ENCODE assay signal across 21 mouse cellular contexts in the genomic region with DNA sequence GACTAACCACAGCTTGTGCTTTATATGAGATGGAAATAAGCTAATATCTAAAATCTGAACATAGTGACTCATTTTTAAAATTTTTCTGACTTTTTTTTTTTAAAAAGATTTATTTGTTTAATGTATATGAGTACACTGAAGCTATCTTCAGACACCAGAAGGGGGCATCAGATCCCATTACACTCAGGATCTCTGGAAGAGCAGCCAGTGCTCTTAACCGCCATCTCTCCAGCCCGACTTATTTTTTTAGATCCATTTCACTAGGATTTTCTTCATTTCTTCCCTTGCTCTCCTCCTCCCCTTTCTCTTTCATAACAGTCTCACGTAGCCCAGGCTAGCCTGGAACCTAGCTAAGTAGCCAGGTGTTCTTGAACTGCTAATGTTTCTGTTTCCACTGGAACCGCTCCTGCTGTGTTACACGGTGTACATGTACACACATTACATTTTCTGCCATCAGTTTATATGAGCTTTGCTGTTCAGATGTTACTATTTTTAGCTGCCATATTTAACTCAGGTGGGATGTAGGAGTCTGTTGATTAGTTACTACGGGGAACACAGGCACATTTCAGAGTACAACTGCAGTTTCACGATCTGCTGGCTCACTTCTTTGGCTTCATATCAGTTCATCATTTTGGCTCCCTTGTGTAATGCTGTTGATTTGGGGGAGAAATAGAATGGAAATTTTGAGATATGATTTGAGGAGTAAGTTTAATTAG. TPM values are rescaled to one million over a fixed set of nuclear protein-coding genes. Genes with fewer than 3 reads are reported as not detected.
DNase-seq lines count a peak whose midpoint lies in the region; ATAC-seq lines count a peak whose summit lies in the region.
"Had no signal": no experiment of that assay in that cellular context is flagged by ENCODE, and none has a peak within 500 bp of the region (broad histone marks: within the 10 kb centered on the region; RNA-seq: fewer than 3 reads in every experiment).

No protein-coding gene starts in this region.

- DNase-seq in embryonic facial prominence, embryonic 11.5 days (ENCODE audit: low spot score): peak; percentile 36
- DNase-seq in embryonic facial prominence, embryonic 10.5 days (ENCODE audit: low spot score): no peak
- DNase-seq in hindbrain, embryonic 10.5 days (ENCODE audit: low spot score): no peak
- peak; percentile 70 for DNase-seq in midbrain, embryonic 11.5 days (ENCODE audit: low spot score, missing footprints)
- no peak for DNase-seq in midbrain, embryonic 10.5 days (ENCODE audit: low spot score)
- peak; percentile 37 for DNase-seq in retina, embryonic 14.5 days (ENCODE audit: low spot score)
- DNase-seq: adrenal gland, adult 8-10 months; cerebellum, adult 18-20 months; spleen, adult 18-20 months had no signal

- H3K9ac ChIP-seq in embryonic facial prominence, embryonic 11.5 days (replicated peaks; ENCODE audit: low read length): no peak overlapping the region
- H3K9ac ChIP-seq in hindbrain, embryonic 15.5 days: no peak overlapping the region
- H3K9ac ChIP-seq in midbrain, embryonic 11.5 days (ENCODE audit: low read length): no peak overlapping the region
- H3K9ac ChIP-seq: forebrain, embryonic 13.5 days; limb, embryonic 12.5 days; liver, embryonic 14.5 days had no signal

- H3K4me3 ChIP-seq in embryonic facial prominence, embryonic 11.5 days (ENCODE audit: low read depth, low read length): no peak overlapping the region
- H3K4me3 ChIP-seq in embryonic facial prominence, embryonic 10.5 days: no peak overlapping the region
- H3K4me3 ChIP-seq in hindbrain, embryonic 15.5 days: no peak overlapping the region
- H3K4me3 ChIP-seq in hindbrain, embryonic 10.5 days: no peak overlapping the region
- H3K4me3 ChIP-seq in midbrain, embryonic 11.5 days (ENCODE audit: low read depth, low read length): no peak overlapping the region
- H3K4me3 ChIP-seq in midbrain, embryonic 10.5 days: no peak overlapping the region
- H3K4me3 ChIP-seq: forebrain, embryonic 13.5 days; limb, embryonic 12.5 days had no signal

- H3K4me2 ChIP-seq in embryonic facial prominence, embryonic 11.5 days (ENCODE audit: low read depth, low read length): no peak overlapping the region
- H3K4me2 ChIP-seq in hindbrain, embryonic 15.5 days: no peak overlapping the region
- H3K4me2 ChIP-seq in midbrain, embryonic 11.5 days: no peak overlapping the region
- H3K4me2 ChIP-seq: forebrain, embryonic 13.5 days; limb, embryonic 12.5 days had no signal

- ATAC-seq in embryonic facial prominence, embryonic 11.5 days (replicated peaks; ENCODE audit: insufficient number of reproducible peaks, low FRiP score, low TSS enrichment, low read depth): no peak
- peak; percentile 38; the same call in 1 of the 2 replicates for ATAC-seq in hindbrain, embryonic 15.5 days (ENCODE audit: low FRiP score, low read depth)
- no peak for ATAC-seq in midbrain, embryonic 11.5 days (ENCODE audit: low FRiP score)
- ATAC-seq in granulocyte monocyte progenitor cell, adult 5-6 weeks (replicated peaks; ENCODE audit: poor library complexity, severe bottlenecking): no peak
- ATAC-seq: forebrain, embryonic 13.5 days; inflammation-experienced regulatory T-cells, adult 6 months had no signal

- H3K9me3 ChIP-seq in embryonic facial prominence, embryonic 11.5 days (replicated peaks; ENCODE audit: control insufficient read depth, low read length): no peaks in the 10 kb centered on the region
- H3K9me3 ChIP-seq in embryonic facial prominence, embryonic 10.5 days: no peaks in the 10 kb centered on the region
- no peaks in the 10 kb centered on the region for H3K9me3 ChIP-seq in hindbrain, embryonic 15.5 days
- no peaks in the 10 kb centered on the region for H3K9me3 ChIP-seq in hindbrain, embryonic 10.5 days
- H3K9me3 ChIP-seq in midbrain, embryonic 11.5 days (ENCODE audit: control insufficient read depth, low read length): no peaks in the 10 kb centered on the region
- H3K9me3 ChIP-seq in midbrain, embryonic 10.5 days (replicated peaks): no peaks in the 10 kb centered on the region
- H3K9me3 ChIP-seq: forebrain, embryonic 13.5 days; limb, embryonic 12.5 days had no signal

- no peaks in the 10 kb centered on the region for H3K36me3 ChIP-seq in embryonic facial prominence, embryonic 11.5 days (replicated peaks; ENCODE audit: control insufficient read depth, insufficient read depth, low read depth, low read length)
- H3K36me3 ChIP-seq in embryonic facial prominence, embryonic 10.5 days (replicated peaks): no peaks in the 10 kb centered on the region
- H3K36me3 ChIP-seq in hindbrain, embryonic 15.5 days: no peaks in the 10 kb centered on the region
- no peaks in the 10 kb centered on the region for H3K36me3 ChIP-seq in hindbrain, embryonic 10.5 days
- H3K36me3 ChIP-seq in midbrain, embryonic 11.5 days (ENCODE audit: control insufficient read depth, insufficient read depth, low read length): no peaks in the 10 kb centered on the region
- no peaks in the 10 kb centered on the region for H3K36me3 ChIP-seq in midbrain, embryonic 10.5 days
- H3K36me3 ChIP-seq: limb, embryonic 12.5 days had no signal

- 74% methylated on average over 7 of the region's 7 CpGs for WGBS in embryonic facial prominence, embryonic 11.5 days
- 80% methylated on average over 7 of the region's 7 CpGs for WGBS in embryonic facial prominence, embryonic 10.5 days
- WGBS in hindbrain, embryonic 15.5 days: 70% methylated on average over 7 of the region's 7 CpGs
- 84% methylated on average over 7 of the region's 7 CpGs for WGBS in hindbrain, embryonic 10.5 days
- WGBS in midbrain, embryonic 11.5 days: 80% methylated on average over 7 of the region's 7 CpGs
- 86% methylated on average over 7 of the region's 7 CpGs for WGBS in midbrain, embryonic 10.5 days

- no peaks in the 10 kb centered on the region for H3K4me1 ChIP-seq in embryonic facial prominence, embryonic 11.5 days (ENCODE audit: control insufficient read depth, insufficient read depth, low read length)
- 0 out of 2 replicates have a peak, but pooled peaks cover 5% of the 10 kb centered on the region for H3K4me1 ChIP-seq in embryonic facial prominence, embryonic 10.5 days
- no peaks in the 10 kb centered on the region for H3K4me1 ChIP-seq in hindbrain, embryonic 15.5 days (replicated peaks)
- peaks cover 4% of the 10 kb centered on the region; the same call in 1 of the 2 replicates for H3K4me1 ChIP-seq in hindbrain, embryonic 10.5 days (replicated peaks)
- H3K4me1 ChIP-seq in midbrain, embryonic 11.5 days (ENCODE audit: control insufficient read depth, insufficient read depth, low read length): no peaks in the 10 kb centered on the region
- no peaks in the 10 kb centered on the region for H3K4me1 ChIP-seq in midbrain, embryonic 10.5 days
- H3K4me1 ChIP-seq: forebrain, embryonic 13.5 days had no signal

- H3K27me3 ChIP-seq in embryonic facial prominence, embryonic 11.5 days (ENCODE audit: control insufficient read depth, insufficient read depth, low read length): no peaks in the 10 kb centered on the region
- H3K27me3 ChIP-seq in embryonic facial prominence, embryonic 10.5 days (replicated peaks; ENCODE audit: low read depth, poor library complexity, severe bottlenecking): no peaks in the 10 kb centered on the region
- no peaks in the 10 kb centered on the region for H3K27me3 ChIP-seq in hindbrain, embryonic 15.5 days
- H3K27me3 ChIP-seq in hindbrain, embryonic 10.5 days (ENCODE audit: insufficient read depth, poor library complexity, severe bottlenecking): no peaks in the 10 kb centered on the region
- no peaks in the 10 kb centered on the region for H3K27me3 ChIP-seq in midbrain, embryonic 11.5 days (ENCODE audit: control insufficient read depth, insufficient read depth, low read length)
- no peaks in the 10 kb centered on the region for H3K27me3 ChIP-seq in midbrain, embryonic 10.5 days (ENCODE audit: low read depth, poor library complexity, severe bottlenecking)
- H3K27me3 ChIP-seq: forebrain, embryonic 13.5 days; limb, embryonic 12.5 days had no signal

- no peak overlapping the region for H3K27ac ChIP-seq in embryonic facial prominence, embryonic 11.5 days (replicated peaks; ENCODE audit: low read depth, low read length)
- H3K27ac ChIP-seq in embryonic facial prominence, embryonic 10.5 days (replicated peaks): no peak overlapping the region
- H3K27ac ChIP-seq in hindbrain, embryonic 15.5 days (replicated peaks): 0 out of 2 replicates have a peak overlapping the region, but pooled peaks have one; percentile 3
- H3K27ac ChIP-seq in hindbrain, embryonic 10.5 days: no peak overlapping the region
- no peak overlapping the region for H3K27ac ChIP-seq in midbrain, embryonic 11.5 days (ENCODE audit: low read depth, low read length)
- no peak overlapping the region for H3K27ac ChIP-seq in midbrain, embryonic 10.5 days (replicated peaks)
- H3K27ac ChIP-seq: forebrain, embryonic 13.5 days; limb, embryonic 12.5 days; liver, embryonic 14.5 days had no signal

RNA-seq across cellular contexts. Expression of a gene that starts 18.7 kb away (rescaled TPM):
- polyA plus RNA-seq in embryonic facial prominence, embryonic 11.5 days (2014; fragmentation: Nextera tagmentation; extraction: Ambion mirVana): 0.43 and 0.82 TPM in 2 replicates
- 0.20 and 0.54 TPM in 2 replicates for polyA plus RNA-seq in embryonic facial prominence, embryonic 10.5 days (2016; fragmentation: Nextera tagmentation; extraction: Ambion mirVana)
- 0.98 and 1.3 TPM in 2 replicates for polyA plus RNA-seq in hindbrain, embryonic 15.5 days (2015; fragmentation: Nextera tagmentation; extraction: Ambion mirVana)
- polyA plus RNA-seq in hindbrain, embryonic 10.5 days (2016; fragmentation: Nextera tagmentation; extraction: Ambion mirVana): 0.35 and 0.39 TPM in 2 replicates
- polyA plus RNA-seq in midbrain, embryonic 11.5 days (2014; fragmentation: Nextera tagmentation; extraction: Ambion mirVana): 0.19 and 0.30 TPM in 2 replicates
- 0.24 and 0.33 TPM in 2 replicates for polyA plus RNA-seq in midbrain, embryonic 10.5 days (2016; fragmentation: Nextera tagmentation; extraction: Ambion mirVana)
- not detected in 2 replicates for total RNA-seq in granulocyte monocyte progenitor cell, adult 5-6 weeks (2014; fragmentation: Nextera tagmentation)
- total RNA-seq in granulocyte monocyte progenitor cell, adult 5-6 weeks (2017): not detected in 2 replicates
- total RNA-seq: gastrocnemius, adult 18-20 months had no signal
- polyA plus RNA-seq: heart, postnatal 0 days; inflammation-experienced regulatory T-cells, adult 6 months; thymus, postnatal 0 days had no signal

RNA-seq across cellular contexts. Expression of a gene that starts 19.9 kb away (rescaled TPM):
- polyA plus RNA-seq in embryonic facial prominence, embryonic 11.5 days (2014; fragmentation: Nextera tagmentation; extraction: Ambion mirVana): 0.92 and 1.9 TPM in 2 replicates
- 0.45 and 0.91 TPM in 2 replicates for polyA plus RNA-seq in embryonic facial prominence, embryonic 10.5 days (2016; fragmentation: Nextera tagmentation; extraction: Ambion mirVana)
- polyA plus RNA-seq in hindbrain, embryonic 15.5 days (2015; fragmentation: Nextera tagmentation; extraction: Ambion mirVana): 0.59 and 1.4 TPM in 2 replicates
- 1.0 TPM in 1 of 2 replicates, not detected in the other for polyA plus RNA-seq in hindbrain, embryonic 10.5 days (2016; fragmentation: Nextera tagmentation; extraction: Ambion mirVana)
- not detected in 2 replicates for polyA plus RNA-seq in midbrain, embryonic 11.5 days (2014; fragmentation: Nextera tagmentation; extraction: Ambion mirVana)
- 0.39 and 0.91 TPM in 2 replicates for polyA plus RNA-seq in midbrain, embryonic 10.5 days (2016; fragmentation: Nextera tagmentation; extraction: Ambion mirVana)
- total RNA-seq in granulocyte monocyte progenitor cell, adult 5-6 weeks (2014; fragmentation: Nextera tagmentation): not detected in 2 replicates
- total RNA-seq in granulocyte monocyte progenitor cell, adult 5-6 weeks (2017): not detected in 2 replicates
- total RNA-seq: gastrocnemius, adult 18-20 months had no signal
- polyA plus RNA-seq: cortical plate, adult 2 months; inflammation-experienced regulatory T-cells, adult 6 months; kidney, embryonic 14.5 days; limb, embryonic 12.5 days; stomach, embryonic 14.5 days had no signal

RNA-seq across cellular contexts. Expression of a gene that starts 42.0 kb away (rescaled TPM):
- polyA plus RNA-seq in embryonic facial prominence, embryonic 11.5 days (2014; fragmentation: Nextera tagmentation; extraction: Ambion mirVana): 189 and 190 TPM in 2 replicates
- 152 and 155 TPM in 2 replicates for polyA plus RNA-seq in embryonic facial prominence, embryonic 10.5 days (2016; fragmentation: Nextera tagmentation; extraction: Ambion mirVana)
- 150 and 154 TPM in 2 replicates for polyA plus RNA-seq in hindbrain, embryonic 15.5 days (2015; fragmentation: Nextera tagmentation; extraction: Ambion mirVana)
- polyA plus RNA-seq in hindbrain, embryonic 10.5 days (2016; fragmentation: Nextera tagmentation; extraction: Ambion mirVana): 123 and 131 TPM in 2 replicates
- polyA plus RNA-seq in midbrain, embryonic 11.5 days (2014; fragmentation: Nextera tagmentation; extraction: Ambion mirVana): 154 and 164 TPM in 2 replicates
- 138 and 140 TPM in 2 replicates for polyA plus RNA-seq in midbrain, embryonic 10.5 days (2016; fragmentation: Nextera tagmentation; extraction: Ambion mirVana)
- 81.3 and 85.3 TPM in 2 replicates for total RNA-seq in granulocyte monocyte progenitor cell, adult 5-6 weeks (2014; fragmentation: Nextera tagmentation)
- 75.1 and 85.1 TPM in 2 replicates for total RNA-seq in granulocyte monocyte progenitor cell, adult 5-6 weeks (2017)

Comparison
In these comparisons a context has a peak if more than half of its experiments do, and no peak if none do; other contexts are left out.
1. DNase-seq: peak in embryonic facial prominence, embryonic 11.5 days (single experiment), midbrain, embryonic 11.5 days (single experiment) and retina, embryonic 14.5 days (single experiment); none in embryonic facial prominence, embryonic 10.5 days (single experiment), hindbrain, embryonic 10.5 days (single experiment) and midbrain, embryonic 10.5 days (single experiment).